Mouse (Mus musculus): Measurements from ENCODE around the gene Cep164. TPM values are rescaled to one million over a fixed set of nuclear protein-coding genes. Genes with fewer than 3 reads are reported as not detected.

Cep164 gene
- polyA plus RNA-seq, 1 experiment from 2014 or later, result 12.7 TPM

DNA sequence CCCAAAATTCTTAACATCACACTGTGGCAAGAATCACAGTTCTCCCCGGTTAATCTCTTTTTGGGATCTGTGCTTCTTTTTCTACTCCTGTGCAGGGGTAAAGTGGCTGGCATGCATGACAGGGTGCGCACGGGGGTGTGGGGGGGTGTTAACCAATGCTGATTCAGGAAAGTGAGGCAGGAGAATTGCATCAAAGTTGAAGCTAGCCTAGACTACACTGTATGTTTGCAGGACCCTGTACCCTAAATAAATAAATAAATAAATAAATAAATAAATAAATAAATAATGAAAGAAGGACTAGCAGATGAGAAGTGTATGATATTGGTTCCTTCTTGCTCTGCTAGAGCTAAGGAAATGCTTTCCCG is 9.6 kb upstream of the Cep164 start:
- ATAC-seq (ENCODE audit: insufficient number of reproducible peaks, insufficient read depth, low FRiP score, low read depth), result no peak
- WGBS, result 19% methylated on average over 4 of the region's 4 CpGs
- Histone ChIP-seq H3K4me1 (ENCODE audit: control insufficient read depth in 2 of 2, insufficient read depth in 2 of 2, low read length in 2 of 2) (peaks cover 14 to 21% of the 10 kb centered on the region in 2 experiments), H3K9me3 (ENCODE audit: control insufficient read depth, low read length) (no peaks in the 10 kb centered on the region), H3K4me3 (ENCODE audit: control insufficient read depth in 1 of 2, insufficient read depth in 1 of 2, low read depth in 1 of 2, low read length in 2 of 2) (peak overlapping the region in 1 of 2 experiments; percentile 89; a peak in 3 of 4 replicates), H3K27me3 (ENCODE audit: control insufficient read depth, insufficient read depth, low read length) (no peaks in the 10 kb centered on the region), H3K27ac (replicated peaks in 1 of 2; ENCODE audit: control insufficient read depth in 1 of 2, insufficient read depth in 1 of 2, low read depth in 2 of 2, low read length in 2 of 2) (no peak overlapping the region; a peak in 1 of 4 replicates), H3K36me3 (ENCODE audit: control insufficient read depth, insufficient read depth, low read length) (no peaks in the 10 kb centered on the region), H3K9ac (ENCODE audit: low read length) (no peak overlapping the region), H3K4me2 (ENCODE audit: low read length) (peak overlapping the region; percentile 85)

DNA sequence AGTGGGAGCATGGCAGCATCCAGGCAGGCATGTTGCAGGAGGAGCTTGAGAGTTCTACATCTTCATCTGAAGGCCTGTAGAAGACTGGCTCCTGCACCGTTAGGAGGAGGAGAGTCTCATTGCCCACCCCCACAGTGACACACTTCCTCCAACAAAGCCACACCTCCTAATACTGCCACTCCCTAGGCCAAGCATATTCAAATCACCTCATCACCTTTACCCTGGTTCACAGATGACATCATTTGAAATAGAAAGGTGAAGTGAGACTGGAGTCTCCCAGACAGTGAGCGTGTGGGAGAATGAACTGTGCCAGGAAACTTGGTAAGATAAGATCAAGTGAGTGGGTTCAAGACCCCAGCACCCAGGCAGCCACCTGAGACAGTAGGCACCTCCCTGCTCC is 5.0 kb upstream of the Cep164 start:
- Histone ChIP-seq H3K27me3 (ENCODE audit: control insufficient read depth, insufficient read depth, low read length) (no peaks in the 10 kb centered on the region), H3K4me2 (ENCODE audit: low read length) (no peak overlapping the region), H3K36me3 (ENCODE audit: control insufficient read depth, insufficient read depth, low read length) (no peaks in the 10 kb centered on the region), H3K9ac (ENCODE audit: low read length) (no peak overlapping the region), H3K9me3 (ENCODE audit: control insufficient read depth, low read length) (peaks cover 5% of the 10 kb centered on the region), H3K27ac (replicated peaks in 1 of 2; ENCODE audit: control insufficient read depth in 1 of 2, insufficient read depth in 1 of 2, low read depth in 2 of 2, low read length in 2 of 2) (no peak overlapping the region), H3K4me3 (ENCODE audit: control insufficient read depth in 1 of 2, insufficient read depth in 1 of 2, low read depth in 1 of 2, low read length in 2 of 2) (no peak overlapping the region), H3K4me1 (ENCODE audit: control insufficient read depth in 2 of 2, insufficient read depth in 2 of 2, low read length in 2 of 2) (no peaks in the 10 kb centered on the region)
- ATAC-seq (ENCODE audit: insufficient number of reproducible peaks, insufficient read depth, low FRiP score, low read depth), result no peak
- 72% methylated on average over 2 of the region's 2 CpGs for WGBS

- no peak for ATAC-seq (ENCODE audit: insufficient number of reproducible peaks, insufficient read depth, low FRiP score, low read depth)
- no peaks in the 10 kb centered on the region for H3K27me3 ChIP-seq (ENCODE audit: control insufficient read depth, insufficient read depth, low read length)
- no peak overlapping the region for H3K4me3 ChIP-seq (ENCODE audit: control insufficient read depth in 1 of 2, insufficient read depth in 1 of 2, low read depth in 1 of 2, low read length in 2 of 2)
- H3K27ac ChIP-seq (replicated peaks in 1 of 2; ENCODE audit: control insufficient read depth in 1 of 2, insufficient read depth in 1 of 2, low read depth in 2 of 2, low read length in 2 of 2), result no peak overlapping the region
- no peak overlapping the region for H3K4me2 ChIP-seq (ENCODE audit: low read length)
- H3K9me3 ChIP-seq (ENCODE audit: control insufficient read depth, low read length), result peaks cover 5% of the 10 kb centered on the region
- WGBS, result 74% methylated on average over 2 of the region's 2 CpGs
- H3K4me1 ChIP-seq (ENCODE audit: control insufficient read depth in 2 of 2, insufficient read depth in 2 of 2, low read length in 2 of 2), result no peaks in the 10 kb centered on the region
- H3K9ac ChIP-seq (ENCODE audit: low read length), result no peak overlapping the region
- H3K36me3 ChIP-seq (ENCODE audit: control insufficient read depth, insufficient read depth, low read length), result no peaks in the 10 kb centered on the region
Observed at GRCm38 (mm10) chr9:45832898-45833297, 4.4 kb upstream of the Cep164 start.

DNA sequence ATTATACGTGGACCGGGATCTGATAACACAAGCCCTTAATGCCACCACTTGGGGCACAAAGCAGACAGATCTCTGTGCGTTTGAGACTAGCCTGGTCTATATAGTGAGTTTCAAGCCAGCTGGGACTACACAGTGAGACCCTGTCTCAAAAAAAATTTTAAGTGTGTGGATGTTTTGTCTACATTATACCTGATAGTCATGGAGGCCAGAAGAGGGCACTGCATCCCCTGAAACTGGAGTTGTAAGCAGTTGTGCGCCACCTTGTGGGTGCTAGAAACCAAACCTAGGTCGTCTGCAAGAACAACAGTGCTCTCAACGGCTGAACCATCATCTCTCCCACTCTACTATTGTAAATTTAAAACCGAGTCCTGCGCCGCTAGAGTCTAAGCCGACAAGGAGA is 616 bp upstream of the Cep164 start:
- Histone ChIP-seq H3K36me3 (ENCODE audit: control insufficient read depth, insufficient read depth, low read length) (no peaks in the 10 kb centered on the region), H3K4me2 (ENCODE audit: low read length) (peak overlapping the region; percentile 81), H3K4me3 (ENCODE audit: control insufficient read depth in 1 of 2, insufficient read depth in 1 of 2, low read depth in 1 of 2, low read length in 2 of 2) (peak overlapping the region in 1 of 2 experiments; percentile 81; a peak in 2 of 4 replicates), H3K27me3 (ENCODE audit: control insufficient read depth, insufficient read depth, low read length) (no peaks in the 10 kb centered on the region), H3K9me3 (ENCODE audit: control insufficient read depth, low read length) (peaks cover 5% of the 10 kb centered on the region), H3K9ac (ENCODE audit: low read length) (no peak overlapping the region), H3K27ac (replicated peaks in 1 of 2; ENCODE audit: control insufficient read depth in 1 of 2, insufficient read depth in 1 of 2, low read depth in 2 of 2, low read length in 2 of 2) (no peak overlapping the region), H3K4me1 (ENCODE audit: control insufficient read depth in 2 of 2, insufficient read depth in 2 of 2, low read length in 2 of 2) (peaks cover 3 to 6% of the 10 kb centered on the region in 2 experiments; a peak in 3 of 4 replicates)
- ATAC-seq (ENCODE audit: insufficient number of reproducible peaks, insufficient read depth, low FRiP score, low read depth), result no peak; the same call in 1 of the 2 replicates
- WGBS, result 31% methylated on average over 10 of the region's 10 CpGs

- peak overlapping the region; percentile 77 for H3K9ac ChIP-seq (ENCODE audit: low read length)
- peaks cover 5% of the 10 kb centered on the region for H3K9me3 ChIP-seq (ENCODE audit: control insufficient read depth, low read length)
- H3K36me3 ChIP-seq (ENCODE audit: control insufficient read depth, insufficient read depth, low read length), result peaks cover 2% of the 10 kb centered on the region; the same call in 1 of the 2 replicates
- ATAC-seq (ENCODE audit: insufficient number of reproducible peaks, insufficient read depth, low FRiP score, low read depth), result peak; percentile 32; the same call in 1 of the 2 replicates
- H3K27ac ChIP-seq (replicated peaks in 1 of 2; ENCODE audit: control insufficient read depth in 1 of 2, insufficient read depth in 1 of 2, low read depth in 2 of 2, low read length in 2 of 2), result peak overlapping the region; percentile 76 to 81
- peak overlapping the region; percentile 81 for H3K4me2 ChIP-seq (ENCODE audit: low read length)
- H3K27me3 ChIP-seq (ENCODE audit: control insufficient read depth, insufficient read depth, low read length), result no peaks in the 10 kb centered on the region
- 4% methylated on average over 23 of the region's 23 CpGs for WGBS
- H3K4me1 ChIP-seq (ENCODE audit: control insufficient read depth in 2 of 2, insufficient read depth in 2 of 2, low read length in 2 of 2), result peaks cover 3 to 6% of the 10 kb centered on the region in 2 experiments; a peak in 3 of 4 replicates
- H3K4me3 ChIP-seq (ENCODE audit: control insufficient read depth in 1 of 2, insufficient read depth in 1 of 2, low read depth in 1 of 2, low read length in 2 of 2), result peak overlapping the region; percentile 81 to 95
Observed at GRCm38 (mm10) chr9:45827663-45828290, 714 bp downstream of the Cep164 start.

DNA sequence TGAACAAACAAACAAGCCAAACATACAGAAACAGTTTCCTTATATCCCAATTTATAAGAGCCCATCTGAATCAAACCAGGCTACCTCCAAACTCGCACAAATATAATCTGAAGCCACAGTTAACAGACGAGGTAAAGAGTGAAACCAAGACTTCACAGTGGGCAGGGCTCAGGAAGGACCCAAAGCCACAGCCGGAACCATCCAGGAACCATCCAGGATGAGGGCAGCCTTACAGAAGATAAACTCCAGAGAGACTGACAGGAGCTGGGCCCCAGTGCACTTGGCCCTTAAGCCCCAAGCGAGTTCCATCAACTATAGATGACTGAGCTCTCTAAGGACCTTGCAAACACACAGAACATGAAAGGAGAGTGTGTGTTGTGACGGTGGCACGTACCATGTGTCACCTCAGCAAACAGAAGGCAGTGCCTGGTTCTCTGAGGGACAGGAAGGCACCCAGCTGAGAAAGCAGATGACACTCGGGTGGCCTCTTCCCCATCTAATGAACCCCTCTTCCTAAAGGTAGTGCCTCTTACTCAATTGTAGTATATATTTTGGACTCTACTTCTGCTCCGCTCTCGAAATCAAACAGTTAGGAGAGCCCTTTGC is 10.0 kb downstream of the Cep164 start:
- H3K4me2 ChIP-seq (ENCODE audit: low read length), result no peak overlapping the region
- 62% methylated on average over 9 of the region's 9 CpGs for WGBS
- H3K9me3 ChIP-seq (ENCODE audit: control insufficient read depth, low read length), result 0 out of 2 replicates have a peak, but pooled peaks cover 2% of the 10 kb centered on the region
- H3K27ac ChIP-seq (replicated peaks in 1 of 2; ENCODE audit: control insufficient read depth in 1 of 2, insufficient read depth in 1 of 2, low read depth in 2 of 2, low read length in 2 of 2), result no peak overlapping the region
- no peak for ATAC-seq (ENCODE audit: insufficient number of reproducible peaks, insufficient read depth, low FRiP score, low read depth)
- H3K4me1 ChIP-seq (ENCODE audit: control insufficient read depth in 2 of 2, insufficient read depth in 2 of 2, low read length in 2 of 2), result peaks cover 8 to 9% of the 10 kb centered on the region in 2 experiments; a peak in 3 of 4 replicates
- H3K36me3 ChIP-seq (ENCODE audit: control insufficient read depth, insufficient read depth, low read length), result peaks cover 24% of the 10 kb centered on the region; the same call in 1 of the 2 replicates
- H3K27me3 ChIP-seq (ENCODE audit: control insufficient read depth, insufficient read depth, low read length), result no peaks in the 10 kb centered on the region
- no peak overlapping the region for H3K9ac ChIP-seq (ENCODE audit: low read length)
- no peak overlapping the region for H3K4me3 ChIP-seq (ENCODE audit: control insufficient read depth in 1 of 2, insufficient read depth in 1 of 2, low read depth in 1 of 2, low read length in 2 of 2)

GRCm38 (mm10) chr9:45815525-45815924 is 13.0 kb downstream of the Cep164 start:
- H3K4me3 ChIP-seq (ENCODE audit: control insufficient read depth in 1 of 2, insufficient read depth in 1 of 2, low read depth in 1 of 2, low read length in 2 of 2), result no peak overlapping the region
- no peak overlapping the region for H3K4me2 ChIP-seq (ENCODE audit: low read length)
- WGBS, result 73% methylated on average over 10 of the region's 10 CpGs
- no peak for ATAC-seq (ENCODE audit: insufficient number of reproducible peaks, insufficient read depth, low FRiP score, low read depth)
- H3K27ac ChIP-seq (replicated peaks in 1 of 2; ENCODE audit: control insufficient read depth in 1 of 2, insufficient read depth in 1 of 2, low read depth in 2 of 2, low read length in 2 of 2), result 0 out of 4 replicates have a peak overlapping the region, but pooled peaks of 1 of the 2 experiments have one; percentile 25
- no peak overlapping the region for H3K9ac ChIP-seq (ENCODE audit: low read length)
- peaks cover 8 to 11% of the 10 kb centered on the region in 2 experiments for H3K4me1 ChIP-seq (ENCODE audit: control insufficient read depth in 2 of 2, insufficient read depth in 2 of 2, low read length in 2 of 2)
- H3K9me3 ChIP-seq (ENCODE audit: control insufficient read depth, low read length), result 0 out of 2 replicates have a peak, but pooled peaks cover 2% of the 10 kb centered on the region
- H3K27me3 ChIP-seq (ENCODE audit: control insufficient read depth, insufficient read depth, low read length), result no peaks in the 10 kb centered on the region
- peaks cover 24% of the 10 kb centered on the region; the same call in 1 of the 2 replicates for H3K36me3 ChIP-seq (ENCODE audit: control insufficient read depth, insufficient read depth, low read length)

Data from heart, embryonic 14.5 days (tissue).